Mouse (Mus musculus): Measurements from ENCODE around the gene Kctd5. TPM values are rescaled to one million over a fixed set of nuclear protein-coding genes. Genes with fewer than 3 reads are reported as not detected.
A peak's percentile ranks its signal among the peaks of the same experiment; 100 is the strongest.

The Kctd5 gene
- polyA plus RNA-seq, 1 experiment: 15.9 TPM

- H3K27ac ChIP-seq (ENCODE audit: insufficient read depth, low read depth, low read length): no peak overlapping the region
- TF ChIP-seq POLR2A (IDR thresholded peaks at IDR 0.05; ENCODE audit: borderline replicate concordance, low read depth, low read length) (no peak), CTCF (IDR thresholded peaks at IDR 0.05; ENCODE audit: low read depth, low read length) (peak; percentile 75)
- peak overlapping the region; percentile 52 for H3K4me3 ChIP-seq (ENCODE audit: insufficient read depth, low read length)
- H3K4me1 ChIP-seq (ENCODE audit: control insufficient read depth, insufficient read depth, low read length): peaks cover 4% of the 10 kb centered on the region
Measured at GRCm38 (mm10) chr17:24015727-24016126, 57.6 kb downstream of the Kctd5 start.

- Histone ChIP-seq H3K4me1 (ENCODE audit: control insufficient read depth, insufficient read depth, low read length) (peaks cover 4% of the 10 kb centered on the region), H3K4me3 (ENCODE audit: insufficient read depth, low read length) (no peak overlapping the region), H3K27ac (ENCODE audit: insufficient read depth, low read depth, low read length) (no peak overlapping the region)
- TF ChIP-seq CTCF (IDR thresholded peaks at IDR 0.05; ENCODE audit: low read depth, low read length) (no peak), POLR2A (IDR thresholded peaks at IDR 0.05; ENCODE audit: borderline replicate concordance, low read depth, low read length) (no peak)
Measured at GRCm38 (mm10) chr17:24014433-24014965, 58.8 kb downstream of the Kctd5 start.

GRCm38 (mm10) chr17:24012921-24013320, 60.4 kb downstream of the Kctd5 start:
- TF ChIP-seq POLR2A (IDR thresholded peaks at IDR 0.05; ENCODE audit: borderline replicate concordance, low read depth, low read length) (no peak), CTCF (IDR thresholded peaks at IDR 0.05; ENCODE audit: low read depth, low read length) (no peak)
- H3K4me3 ChIP-seq (ENCODE audit: insufficient read depth, low read length): no peak overlapping the region
- peaks cover 10% of the 10 kb centered on the region for H3K4me1 ChIP-seq (ENCODE audit: control insufficient read depth, insufficient read depth, low read length)
- no peak overlapping the region for H3K27ac ChIP-seq (ENCODE audit: insufficient read depth, low read depth, low read length)

- H3K4me1 ChIP-seq (ENCODE audit: control insufficient read depth, insufficient read depth, low read length): peaks cover 30% of the 10 kb centered on the region
- H3K27ac ChIP-seq (ENCODE audit: insufficient read depth, low read depth, low read length): no peak overlapping the region
- H3K4me3 ChIP-seq (ENCODE audit: insufficient read depth, low read length): no peak overlapping the region
- TF ChIP-seq POLR2A (IDR thresholded peaks at IDR 0.05; ENCODE audit: borderline replicate concordance, low read depth, low read length) (no peak), CTCF (IDR thresholded peaks at IDR 0.05; ENCODE audit: low read depth, low read length) (no peak; the same call in 1 of the 2 replicates)
Measured at GRCm38 (mm10) chr17:24009617-24010016, 63.7 kb downstream of the Kctd5 start.

- no peak for TF ChIP-seq POLR2A (IDR thresholded peaks at IDR 0.05; ENCODE audit: borderline replicate concordance, low read depth, low read length)
- no peak for TF ChIP-seq CTCF (IDR thresholded peaks at IDR 0.05; ENCODE audit: low read depth, low read length)
- Histone ChIP-seq H3K27ac (ENCODE audit: insufficient read depth, low read depth, low read length) (peak overlapping the region; percentile 97), H3K4me3 (ENCODE audit: insufficient read depth, low read length) (no peak overlapping the region), H3K4me1 (ENCODE audit: control insufficient read depth, insufficient read depth, low read length) (peaks cover 33% of the 10 kb centered on the region)
Measured at GRCm38 (mm10) chr17:24008105-24008504, 65.2 kb downstream of the Kctd5 start.

GRCm38 (mm10) chr17:24007391-24007790, 65.9 kb downstream of the Kctd5 start:
- Histone ChIP-seq H3K27ac (ENCODE audit: insufficient read depth, low read depth, low read length) (peak overlapping the region; percentile 97), H3K4me1 (ENCODE audit: control insufficient read depth, insufficient read depth, low read length) (peaks cover 29% of the 10 kb centered on the region), H3K4me3 (ENCODE audit: insufficient read depth, low read length) (peak overlapping the region; percentile 15)
- TF ChIP-seq CTCF (IDR thresholded peaks at IDR 0.05; ENCODE audit: low read depth, low read length) (no peak), POLR2A (IDR thresholded peaks at IDR 0.05; ENCODE audit: borderline replicate concordance, low read depth, low read length) (no peak)

- Histone ChIP-seq H3K27ac (ENCODE audit: insufficient read depth, low read depth, low read length) (peak overlapping the region; percentile 97), H3K4me1 (ENCODE audit: control insufficient read depth, insufficient read depth, low read length) (peaks cover 29% of the 10 kb centered on the region), H3K4me3 (ENCODE audit: insufficient read depth, low read length) (peak overlapping the region; percentile 15)
- no peak for TF ChIP-seq CTCF (IDR thresholded peaks at IDR 0.05; ENCODE audit: low read depth, low read length)
- no peak for TF ChIP-seq POLR2A (IDR thresholded peaks at IDR 0.05; ENCODE audit: borderline replicate concordance, low read depth, low read length)
Measured at GRCm38 (mm10) chr17:24006930-24007329, 66.4 kb downstream of the Kctd5 start.

- Histone ChIP-seq H3K27ac (ENCODE audit: insufficient read depth, low read depth, low read length) (no peak overlapping the region), H3K4me3 (ENCODE audit: insufficient read depth, low read length) (no peak overlapping the region), H3K4me1 (ENCODE audit: control insufficient read depth, insufficient read depth, low read length) (peaks cover 29% of the 10 kb centered on the region)
- TF ChIP-seq POLR2A (IDR thresholded peaks at IDR 0.05; ENCODE audit: borderline replicate concordance, low read depth, low read length) (no peak), CTCF (IDR thresholded peaks at IDR 0.05; ENCODE audit: low read depth, low read length) (no peak)
Measured at GRCm38 (mm10) chr17:24005049-24005448, 68.2 kb downstream of the Kctd5 start.

GRCm38 (mm10) chr17:24004071-24004665, 69.1 kb downstream of the Kctd5 start:
- Histone ChIP-seq H3K4me3 (ENCODE audit: insufficient read depth, low read length) (no peak overlapping the region), H3K27ac (ENCODE audit: insufficient read depth, low read depth, low read length) (no peak overlapping the region), H3K4me1 (ENCODE audit: control insufficient read depth, insufficient read depth, low read length) (peaks cover 29% of the 10 kb centered on the region)
- TF ChIP-seq POLR2A (IDR thresholded peaks at IDR 0.05; ENCODE audit: borderline replicate concordance, low read depth, low read length): no peak

- Histone ChIP-seq H3K27ac (ENCODE audit: insufficient read depth, low read depth, low read length) (no peak overlapping the region), H3K4me3 (ENCODE audit: insufficient read depth, low read length) (no peak overlapping the region)
- TF ChIP-seq POLR2A (IDR thresholded peaks at IDR 0.05; ENCODE audit: borderline replicate concordance, low read depth, low read length) (no peak), CTCF (IDR thresholded peaks at IDR 0.05; ENCODE audit: low read depth, low read length) (no peak)
Measured at GRCm38 (mm10) chr17:24000404-24000803, 72.9 kb downstream of the Kctd5 start.

More at GRCm38 (mm10) chr17:24000404-24000803, 72.9 kb downstream of the Kctd5 start:
- peaks cover 19% of the 10 kb centered on the region for H3K4me1 ChIP-seq (ENCODE audit: control insufficient read depth, insufficient read depth, low read length)

All from bone marrow macrophage, adult 2 months (primary cell).